Mouse (Mus musculus): Measurements from ENCODE around the gene Pianp. TPM values are rescaled to one million over a fixed set of nuclear protein-coding genes. Genes with fewer than 3 reads are reported as not detected.
"Not testable (repeated sequence)": the region's sequence is repeated elsewhere in the genome, so short reads cannot be mapped to it uniquely, and the experiment has no call there.

Pianp gene
- polyA plus RNA-seq, 1 experiment from 2014 or later = 0.81 TPM

- Histone ChIP-seq H3K4me1 (no peaks in the 10 kb centered on the region), H3K27ac (replicated peaks) (no peak overlapping the region), H3K36me3 (peaks cover 89% of the 10 kb centered on the region), H3K9me3 (replicated peaks) (no peaks in the 10 kb centered on the region), H3K4me3 (no peak overlapping the region), H3K27me3 (ENCODE audit: low read depth, poor library complexity, severe bottlenecking) (no peaks in the 10 kb centered on the region)
- 97% methylated on average over 3 of the region's 3 CpGs for WGBS
- no peak for DNase-seq (ENCODE audit: low spot score)
These were observed 21.2 kb downstream of the Pianp start for GRCm38 (mm10) chr6:125017682-125018081.

- H3K4me1 ChIP-seq; H3K4me3 ChIP-seq; H3K9me3 ChIP-seq (replicated peaks); H3K27me3 ChIP-seq (ENCODE audit: low read depth, poor library complexity, severe bottlenecking); H3K27ac ChIP-seq (replicated peaks): not testable (repeated sequence)
- WGBS = 48% methylated on average over 9 of the region's 9 CpGs
- peak; percentile 76 for DNase-seq (ENCODE audit: low spot score)
- H3K36me3 ChIP-seq = peaks cover 94% of the 10 kb centered on the region
These were observed 34.0 kb downstream of the Pianp start for GRCm38 (mm10) chr6:125030532-125030931.

GRCm38 (mm10) chr6:125031604-125032003, 35.1 kb downstream of the Pianp start:
- Histone ChIP-seq H3K36me3 (peaks cover 94% of the 10 kb centered on the region), H3K4me3 (no peak overlapping the region), H3K27me3 (ENCODE audit: low read depth, poor library complexity, severe bottlenecking) (no peaks in the 10 kb centered on the region), H3K9me3 (replicated peaks) (no peaks in the 10 kb centered on the region), H3K27ac (replicated peaks) (no peak overlapping the region), H3K4me1 (no peaks in the 10 kb centered on the region)
- 93% methylated on average over 16 of the region's 16 CpGs for WGBS
- no peak for DNase-seq (ENCODE audit: low spot score)

GRCm38 (mm10) chr6:125038666-125039065, 42.2 kb downstream of the Pianp start:
- Histone ChIP-seq H3K9me3 (replicated peaks) (no peaks in the 10 kb centered on the region), H3K36me3 (peaks cover 65% of the 10 kb centered on the region), H3K4me1 (peaks cover 24% of the 10 kb centered on the region), H3K4me3 (peak overlapping the region; percentile 79), H3K27me3 (ENCODE audit: low read depth, poor library complexity, severe bottlenecking) (no peaks in the 10 kb centered on the region), H3K27ac (replicated peaks) (peak overlapping the region; percentile 90)
- DNase-seq (ENCODE audit: low spot score) = no peak
- WGBS = 93% methylated on average over 4 of the region's 4 CpGs

GRCm38 (mm10) chr6:125039131-125039530, 42.6 kb downstream of the Pianp start:
- peaks cover 24% of the 10 kb centered on the region for H3K4me1 ChIP-seq
- WGBS = 4% methylated on average over 8 of the region's 8 CpGs
- DNase-seq (ENCODE audit: low spot score) = no peak

GRCm38 (mm10) chr6:125039533-125040153, 43.1 kb downstream of the Pianp start, which contains the start of gene Ing4:
Gene Ing4, plus strand, starts transcription at chr6:125039760.
- H3K9me3 ChIP-seq (replicated peaks) = no peaks in the 10 kb centered on the region
- no peaks in the 10 kb centered on the region for H3K27me3 ChIP-seq (ENCODE audit: low read depth, poor library complexity, severe bottlenecking)
- DNase-seq (ENCODE audit: low spot score) = peak; percentile 90
- H3K36me3 ChIP-seq = peaks cover 65% of the 10 kb centered on the region
- WGBS = under 1% methylated on average over 26 of the region's 26 CpGs
- peak within 1 kb of the TSS; percentile 90 for H3K27ac ChIP-seq (replicated peaks)
- peaks cover 24% of the 10 kb centered on the region for H3K4me1 ChIP-seq
- H3K4me3 ChIP-seq = peak within 1 kb of the TSS; percentile 79

More at GRCm38 (mm10) chr6:125039131-125039530, 42.6 kb downstream of the Pianp start:
- H3K9me3 ChIP-seq (replicated peaks) = no peaks in the 10 kb centered on the region
- peak overlapping the region; percentile 79 for H3K4me3 ChIP-seq
- peaks cover 65% of the 10 kb centered on the region for H3K36me3 ChIP-seq
- H3K27ac ChIP-seq (replicated peaks) = peak overlapping the region; percentile 90
- no peaks in the 10 kb centered on the region for H3K27me3 ChIP-seq (ENCODE audit: low read depth, poor library complexity, severe bottlenecking)

GRCm38 (mm10) chr6:125040221-125040620, 43.7 kb downstream of the Pianp start:
- H3K4me1 ChIP-seq = peaks cover 24% of the 10 kb centered on the region
- peak overlapping the region; percentile 79 for H3K4me3 ChIP-seq
- H3K9me3 ChIP-seq (replicated peaks) = no peaks in the 10 kb centered on the region
- WGBS = 20% methylated on average over 7 of the region's 7 CpGs
- H3K36me3 ChIP-seq = peaks cover 65% of the 10 kb centered on the region
- no peaks in the 10 kb centered on the region for H3K27me3 ChIP-seq (ENCODE audit: low read depth, poor library complexity, severe bottlenecking)
- no peak for DNase-seq (ENCODE audit: low spot score)
- H3K27ac ChIP-seq (replicated peaks) = peak overlapping the region; percentile 90

GRCm38 (mm10) chr6:125041047-125041446, 44.6 kb downstream of the Pianp start:
- peak overlapping the region; percentile 79; the same call in 1 of the 2 replicates for H3K4me3 ChIP-seq
- H3K36me3 ChIP-seq = peaks cover 64% of the 10 kb centered on the region

GRCm38 (mm10) chr6:125042081-125042480, 45.6 kb downstream of the Pianp start:
- H3K27ac ChIP-seq (replicated peaks) = no peak overlapping the region
- WGBS = 98% methylated on average over 7 of the region's 7 CpGs
- H3K4me3 ChIP-seq = no peak overlapping the region
- peaks cover 63% of the 10 kb centered on the region for H3K36me3 ChIP-seq
- DNase-seq (ENCODE audit: low spot score) = no peak
- H3K4me1 ChIP-seq = peaks cover 24% of the 10 kb centered on the region
- no peaks in the 10 kb centered on the region for H3K27me3 ChIP-seq (ENCODE audit: low read depth, poor library complexity, severe bottlenecking)
- no peaks in the 10 kb centered on the region for H3K9me3 ChIP-seq (replicated peaks)

More at GRCm38 (mm10) chr6:125041047-125041446, 44.6 kb downstream of the Pianp start:
- H3K9me3 ChIP-seq (replicated peaks) = no peaks in the 10 kb centered on the region
- H3K27ac ChIP-seq (replicated peaks) = no peak overlapping the region
- H3K4me1 ChIP-seq = peaks cover 24% of the 10 kb centered on the region
- 91% methylated on average over 7 of the region's 7 CpGs for WGBS
- no peaks in the 10 kb centered on the region for H3K27me3 ChIP-seq (ENCODE audit: low read depth, poor library complexity, severe bottlenecking)
- DNase-seq (ENCODE audit: low spot score) = no peak

GRCm38 (mm10) chr6:125046691-125047090, 50.2 kb downstream of the Pianp start:
- Histone ChIP-seq H3K4me3 (no peak overlapping the region), H3K4me1 (no peaks in the 10 kb centered on the region), H3K27me3 (ENCODE audit: low read depth, poor library complexity, severe bottlenecking) (no peaks in the 10 kb centered on the region), H3K36me3 (peaks cover 89% of the 10 kb centered on the region), H3K27ac (replicated peaks) (no peak overlapping the region), H3K9me3 (replicated peaks) (no peaks in the 10 kb centered on the region)
- WGBS = 49% methylated on average over 5 of the region's 5 CpGs
- DNase-seq (ENCODE audit: low spot score) = peak; percentile 79

GRCm38 (mm10) chr6:125049678-125050077, 53.2 kb downstream of the Pianp start, which contains the start of gene Acrbp:
Gene Acrbp, plus strand, starts transcription at chr6:125049689.
- WGBS = 36% methylated on average over 20 of the region's 20 CpGs
- DNase-seq (ENCODE audit: low spot score) = no peak
- Histone ChIP-seq H3K4me1 (no peaks in the 10 kb centered on the region), H3K4me3 (no peak within 1 kb of the TSS), H3K27me3 (ENCODE audit: low read depth, poor library complexity, severe bottlenecking) (no peaks in the 10 kb centered on the region), H3K9me3 (replicated peaks) (no peaks in the 10 kb centered on the region), H3K36me3 (peaks cover 96% of the 10 kb centered on the region), H3K27ac (replicated peaks) (no peak within 1 kb of the TSS)

GRCm38 (mm10) chr6:125051237-125051636, 54.7 kb downstream of the Pianp start:
- Histone ChIP-seq H3K4me1 (no peaks in the 10 kb centered on the region), H3K4me3 (no peak overlapping the region), H3K27me3 (ENCODE audit: low read depth, poor library complexity, severe bottlenecking) (no peaks in the 10 kb centered on the region), H3K9me3 (replicated peaks) (no peaks in the 10 kb centered on the region), H3K27ac (replicated peaks) (no peak overlapping the region), H3K36me3 (peaks cover 91% of the 10 kb centered on the region)
- 71% methylated on average over 5 of the region's 5 CpGs for WGBS
- DNase-seq (ENCODE audit: low spot score) = no peak
